Comparison of ENCODE assay signal across 26 mouse cellular contexts in genomic region chr7:113245144-113245543, GRCm38 (mm10). TPM values are rescaled to one million over a fixed set of nuclear protein-coding genes. Genes with fewer than 3 reads are reported as not detected.
DNase-seq lines count a peak whose midpoint lies in the region; ATAC-seq and TF ChIP-seq lines count a peak whose summit lies in the region.
"Had no signal": no experiment of that assay in that cellular context is flagged by ENCODE, and none has a peak within 500 bp of the region (broad histone marks: within the 10 kb centered on the region; RNA-seq: fewer than 3 reads in every experiment).

No protein-coding gene starts in this region.

- ATAC-seq in hindbrain, postnatal 0 days: 0 out of 2 replicates have a peak, but pooled peaks have one; percentile 22
- ATAC-seq in hindbrain, embryonic 16.5 days: no peak
- no peak for ATAC-seq in midbrain, embryonic 11.5 days (ENCODE audit: low FRiP score)
- ATAC-seq in midbrain, postnatal 0 days (ENCODE audit: low FRiP score): no peak
- ATAC-seq in liver, embryonic 11.5 days (replicated peaks; ENCODE audit: low FRiP score): no peak
- ATAC-seq: forebrain, embryonic 14.5 days; forebrain, postnatal 0 days had no signal

- no peaks in the 10 kb centered on the region for H3K27me3 ChIP-seq in hindbrain, postnatal 0 days (ENCODE audit: insufficient read depth, low read length)
- no peaks in the 10 kb centered on the region for H3K27me3 ChIP-seq in hindbrain, embryonic 16.5 days (replicated peaks; ENCODE audit: control insufficient read depth, insufficient read depth, low read length)
- no peaks in the 10 kb centered on the region for H3K27me3 ChIP-seq in midbrain, embryonic 11.5 days (ENCODE audit: control insufficient read depth, insufficient read depth, low read length)
- no peaks in the 10 kb centered on the region for H3K27me3 ChIP-seq in midbrain, postnatal 0 days (ENCODE audit: insufficient read depth, low read length)
- H3K27me3 ChIP-seq in liver, embryonic 11.5 days (replicated peaks; ENCODE audit: control insufficient read depth, insufficient read depth, low read length): no peaks in the 10 kb centered on the region
- H3K27me3 ChIP-seq: CH12.LX; embryonic facial prominence, embryonic 12.5 days; embryonic facial prominence, embryonic 15.5 days; heart, embryonic 12.5 days; heart, embryonic 15.5 days; hindbrain, embryonic 13.5 days had no signal

- peaks cover 49% of the 10 kb centered on the region for H3K4me1 ChIP-seq in hindbrain, postnatal 0 days (ENCODE audit: insufficient read depth, low read length)
- peaks cover 32% of the 10 kb centered on the region for H3K4me1 ChIP-seq in hindbrain, embryonic 16.5 days (ENCODE audit: control insufficient read depth, insufficient read depth, low read depth, low read length)
- H3K4me1 ChIP-seq in midbrain, embryonic 11.5 days (ENCODE audit: control insufficient read depth, insufficient read depth, low read length): peaks cover 4% of the 10 kb centered on the region
- H3K4me1 ChIP-seq in midbrain, postnatal 0 days (ENCODE audit: insufficient read depth, low read length): peaks cover 16% of the 10 kb centered on the region
- no peaks in the 10 kb centered on the region for H3K4me1 ChIP-seq in liver, embryonic 11.5 days (replicated peaks; ENCODE audit: control insufficient read depth, insufficient read depth, low read length)

- no peak for TF ChIP-seq CTCF in hindbrain, postnatal 0 days (IDR thresholded peaks at IDR 0.05; ENCODE audit: low read depth)
- TF ChIP-seq CTCF in midbrain, postnatal 0 days (IDR thresholded peaks at IDR 0.05): no peak

- no peak overlapping the region for H3K4me2 ChIP-seq in hindbrain, postnatal 0 days (ENCODE audit: low read depth, low read length)
- H3K4me2 ChIP-seq in hindbrain, embryonic 16.5 days (ENCODE audit: low read length): no peak overlapping the region
- no peak overlapping the region for H3K4me2 ChIP-seq in midbrain, embryonic 11.5 days
- H3K4me2 ChIP-seq in midbrain, postnatal 0 days (ENCODE audit: low read depth, low read length, poor library complexity, severe bottlenecking): no peak overlapping the region
- no peak overlapping the region for H3K4me2 ChIP-seq in liver, embryonic 11.5 days
- H3K4me2 ChIP-seq: embryonic facial prominence, embryonic 12.5 days; embryonic facial prominence, embryonic 15.5 days; heart, embryonic 12.5 days; heart, embryonic 15.5 days; hindbrain, embryonic 13.5 days had no signal

- no peak overlapping the region for H3K9ac ChIP-seq in hindbrain, postnatal 0 days (replicated peaks; ENCODE audit: low read length)
- H3K9ac ChIP-seq in hindbrain, embryonic 16.5 days (ENCODE audit: low read depth, low read length): no peak overlapping the region
- H3K9ac ChIP-seq in midbrain, embryonic 11.5 days (ENCODE audit: low read length): no peak overlapping the region
- H3K9ac ChIP-seq in midbrain, postnatal 0 days (replicated peaks; ENCODE audit: low read length, poor library complexity, severe bottlenecking): no peak overlapping the region
- no peak overlapping the region for H3K9ac ChIP-seq in liver, embryonic 11.5 days (ENCODE audit: low read depth, low read length)
- H3K9ac ChIP-seq: embryonic facial prominence, embryonic 12.5 days; embryonic facial prominence, embryonic 15.5 days; forebrain, postnatal 0 days; heart, embryonic 12.5 days; heart, embryonic 15.5 days; hindbrain, embryonic 13.5 days had no signal

- no peaks in the 10 kb centered on the region for H3K9me3 ChIP-seq in hindbrain, postnatal 0 days (ENCODE audit: low read length)
- H3K9me3 ChIP-seq in hindbrain, embryonic 16.5 days (ENCODE audit: control insufficient read depth, low read length): no peaks in the 10 kb centered on the region
- H3K9me3 ChIP-seq in midbrain, embryonic 11.5 days (ENCODE audit: control insufficient read depth, low read length): no peaks in the 10 kb centered on the region
- H3K9me3 ChIP-seq in midbrain, postnatal 0 days (ENCODE audit: low read length): no peaks in the 10 kb centered on the region
- no peaks in the 10 kb centered on the region for H3K9me3 ChIP-seq in liver, embryonic 11.5 days (ENCODE audit: control insufficient read depth, low read length)
- H3K9me3 ChIP-seq: embryonic facial prominence, embryonic 12.5 days; embryonic facial prominence, embryonic 15.5 days; G1E; heart, embryonic 12.5 days; heart, embryonic 15.5 days; hindbrain, embryonic 10.5 days; hindbrain, embryonic 13.5 days had no signal

- no peaks in the 10 kb centered on the region for H3K36me3 ChIP-seq in hindbrain, postnatal 0 days (ENCODE audit: insufficient read depth, low read length)
- no peaks in the 10 kb centered on the region for H3K36me3 ChIP-seq in hindbrain, embryonic 16.5 days (ENCODE audit: control insufficient read depth, insufficient read depth, low read length)
- H3K36me3 ChIP-seq in midbrain, embryonic 11.5 days (ENCODE audit: control insufficient read depth, insufficient read depth, low read length): no peaks in the 10 kb centered on the region
- H3K36me3 ChIP-seq in midbrain, postnatal 0 days (ENCODE audit: insufficient read depth, low read length): no peaks in the 10 kb centered on the region
- H3K36me3 ChIP-seq in liver, embryonic 11.5 days (ENCODE audit: control insufficient read depth, insufficient read depth, low read length): no peaks in the 10 kb centered on the region
- H3K36me3 ChIP-seq: embryonic facial prominence, embryonic 12.5 days; embryonic facial prominence, embryonic 15.5 days; heart, embryonic 12.5 days; heart, embryonic 15.5 days; hindbrain, embryonic 10.5 days; hindbrain, embryonic 13.5 days had no signal

- DNase-seq in hindbrain, postnatal 0 days (ENCODE audit: low spot score): no peak
- DNase-seq in midbrain, embryonic 11.5 days (ENCODE audit: low spot score, missing footprints): peak; percentile 62
- no peak for DNase-seq in midbrain, postnatal 0 days (ENCODE audit: low spot score)
- peak; percentile 44 for DNase-seq in retina, embryonic 14.5 days (ENCODE audit: low spot score)
- no peak for DNase-seq in kidney, adult 8-10 months
- DNase-seq in liver, embryonic 11.5 days (ENCODE audit: low spot score): no peak
- DNase-seq: adrenal gland, adult 2 months; adrenal gland, postnatal 25 days; B cell, adult 2 months; cerebellum, adult 18-20 months; cerebellum, adult 9-10 months; cerebellum, postnatal 14 days; forebrain, postnatal 0 days; gastrocnemius, postnatal 25 days; heart, postnatal 10 days; heart, postnatal 36 days had no signal

- no peak overlapping the region for H3K4me3 ChIP-seq in hindbrain, postnatal 0 days (ENCODE audit: low read length)
- H3K4me3 ChIP-seq in hindbrain, embryonic 16.5 days (ENCODE audit: low read length): no peak overlapping the region
- H3K4me3 ChIP-seq in midbrain, embryonic 11.5 days (ENCODE audit: low read depth, low read length): no peak overlapping the region
- H3K4me3 ChIP-seq in midbrain, postnatal 0 days (ENCODE audit: low read depth, low read length): no peak overlapping the region
- H3K4me3 ChIP-seq in liver, embryonic 11.5 days (ENCODE audit: low read depth, low read length): no peak overlapping the region
- H3K4me3 ChIP-seq: embryonic facial prominence, embryonic 12.5 days; embryonic facial prominence, embryonic 15.5 days; heart, embryonic 12.5 days; heart, embryonic 15.5 days; hindbrain, embryonic 10.5 days; hindbrain, embryonic 13.5 days had no signal

- 0 out of 2 replicates have a peak overlapping the region, but pooled peaks have one; percentile 26 for H3K27ac ChIP-seq in hindbrain, postnatal 0 days
- H3K27ac ChIP-seq in hindbrain, embryonic 16.5 days (ENCODE audit: low read depth, low read length): no peak overlapping the region
- H3K27ac ChIP-seq in midbrain, embryonic 11.5 days (ENCODE audit: low read depth, low read length): no peak overlapping the region
- no peak overlapping the region for H3K27ac ChIP-seq in midbrain, postnatal 0 days (ENCODE audit: low read depth, low read length)
- no peak overlapping the region for H3K27ac ChIP-seq in liver, embryonic 11.5 days (ENCODE audit: low read depth, low read length)
- H3K27ac ChIP-seq: embryonic facial prominence, embryonic 12.5 days; embryonic facial prominence, embryonic 15.5 days; heart, embryonic 15.5 days; hindbrain, embryonic 10.5 days; hindbrain, embryonic 13.5 days had no signal

- 46% methylated on average over 5 of the region's 5 CpGs for WGBS in hindbrain, postnatal 0 days
- 57% methylated on average over 5 of the region's 5 CpGs for WGBS in hindbrain, embryonic 16.5 days
- 72% methylated on average over 5 of the region's 5 CpGs for WGBS in midbrain, embryonic 11.5 days
- WGBS in midbrain, postnatal 0 days: 83% methylated on average over 5 of the region's 5 CpGs
- WGBS in liver, embryonic 11.5 days: 77% methylated on average over 5 of the region's 5 CpGs

RNA-seq across cellular contexts. Expression of gene Arntl, which starts 37.9 kb away (rescaled TPM):
- total RNA-seq in hindbrain, postnatal 0 days (2014; rRNA removed): 23.5 and 29.9 TPM in 2 replicates
- polyA plus RNA-seq in hindbrain, postnatal 0 days (2015; fragmentation: Nextera tagmentation; extraction: Ambion mirVana): 19.8 and 22.2 TPM in 2 replicates
- polyA plus RNA-seq in hindbrain, embryonic 16.5 days (2015; fragmentation: Nextera tagmentation; extraction: Ambion mirVana): 21.2 and 21.7 TPM in 2 replicates
- polyA plus RNA-seq in midbrain, embryonic 11.5 days (2014; fragmentation: Nextera tagmentation; extraction: Ambion mirVana): 5.1 and 6.4 TPM in 2 replicates
- total RNA-seq in midbrain, postnatal 0 days (2014; rRNA removed): 27.3 and 29.7 TPM in 2 replicates
- polyA plus RNA-seq in midbrain, postnatal 0 days (2015; fragmentation: Nextera tagmentation; extraction: Ambion mirVana): 21.1 and 23.0 TPM in 2 replicates
- polyA plus RNA-seq in liver, embryonic 11.5 days (2014; fragmentation: Nextera tagmentation; extraction: Ambion mirVana): 8.4 and 9.5 TPM in 2 replicates

Comparison
In these comparisons a context has a peak if more than half of its experiments do, and no peak if none do; other contexts are left out.
1. DNase-seq: peak in midbrain, embryonic 11.5 days (single experiment) and retina, embryonic 14.5 days (single experiment); none in hindbrain, postnatal 0 days (single experiment), midbrain, postnatal 0 days (single experiment), kidney, adult 8-10 months (0 of 2) and liver, embryonic 11.5 days (single experiment).